Mouse (Mus musculus) retina, postnatal 1 day (tissue): Measurements from ENCODE around the gene Tmem86a.
A peak's percentile ranks its signal among the peaks of the same experiment; 100 is the strongest.

Source experiments
- DNase-seq: peaks from one replicate; pipeline ENCODE4 v3.0.0-alpha.2; 2012

Tmem86a gene

DNA sequence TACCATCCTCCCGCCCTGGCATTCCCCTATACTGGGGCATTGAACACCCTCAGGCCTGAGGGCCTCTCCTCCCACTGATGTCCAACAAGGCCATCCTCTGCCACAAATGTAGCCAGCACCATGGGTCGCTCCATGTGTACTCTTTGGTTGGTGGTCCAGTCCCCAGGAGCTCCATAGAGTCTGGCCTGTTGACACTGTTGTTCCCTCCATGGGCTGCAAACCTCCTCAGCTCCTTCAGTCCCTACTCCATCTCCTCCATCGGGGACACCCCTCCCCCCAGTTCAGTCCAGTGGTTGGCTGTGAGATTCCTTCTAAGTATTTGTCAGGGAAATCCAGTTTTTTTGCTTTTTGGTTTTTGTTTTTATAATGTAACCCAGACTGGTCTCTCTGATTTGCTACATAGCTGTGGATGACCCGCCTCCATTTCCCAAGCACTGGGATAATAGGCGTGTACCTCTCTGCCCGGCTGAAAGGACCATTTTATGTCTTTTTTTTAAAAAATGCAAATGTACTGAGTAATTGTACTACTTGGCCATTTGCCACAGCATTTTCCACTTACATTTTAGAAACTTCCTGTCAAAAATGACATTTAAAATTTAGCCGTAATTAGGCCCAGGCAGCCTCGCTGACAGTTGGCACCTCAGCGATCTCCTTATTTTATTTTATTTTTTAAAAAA lies 19.7 kb upstream of the Tmem86a start:
- DNase-seq, result no peak

DNA sequence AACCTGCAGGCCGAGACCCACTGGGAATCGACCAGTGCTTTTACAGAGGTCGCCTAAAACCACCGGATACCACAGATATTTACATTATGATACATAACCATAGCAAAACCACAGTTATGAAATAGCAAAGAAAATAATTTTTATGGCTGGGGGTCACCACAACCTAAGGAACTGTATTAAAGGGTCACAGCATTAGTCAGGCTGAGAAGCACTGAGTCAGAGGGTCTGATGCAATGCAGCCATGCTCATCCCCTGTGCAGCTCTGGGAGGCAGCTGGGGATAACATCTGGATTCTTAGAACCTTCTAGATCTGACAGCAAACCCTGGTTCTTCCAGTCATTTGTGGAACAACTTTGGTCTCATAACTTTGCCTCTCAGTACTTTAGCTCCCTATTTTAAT lies 19.0 kb upstream of the Tmem86a start:
- DNase-seq, result no peak

DNA sequence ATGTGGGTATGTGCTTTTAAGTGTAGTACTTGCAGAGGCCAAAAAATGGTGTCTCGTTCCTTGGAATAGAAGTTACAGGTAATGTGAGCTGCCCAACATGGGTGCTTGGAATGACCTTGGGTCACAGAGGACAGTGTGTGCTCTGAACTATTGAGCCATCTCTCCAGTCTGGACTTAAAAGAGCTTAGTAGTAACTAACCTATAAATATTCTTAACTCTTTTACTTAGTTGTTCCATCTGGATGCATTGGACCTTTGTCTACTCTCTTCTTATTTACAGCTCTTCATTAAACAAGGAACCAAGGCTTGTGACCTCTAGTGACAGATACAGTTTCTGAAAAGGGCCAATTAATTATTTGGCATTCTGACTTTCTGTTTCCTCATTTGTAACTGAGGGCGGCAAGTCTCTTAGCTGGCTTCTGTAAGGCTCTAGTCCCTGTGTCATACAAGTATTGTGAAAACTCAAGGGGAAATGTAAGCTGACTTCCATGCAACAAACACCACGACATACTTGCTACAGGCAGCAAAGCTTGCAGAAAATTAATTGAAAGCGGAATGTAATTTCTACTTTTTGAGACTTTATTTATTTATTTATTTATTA lies 15.5 kb upstream of the Tmem86a start:
- DNase-seq, result no peak

DNA sequence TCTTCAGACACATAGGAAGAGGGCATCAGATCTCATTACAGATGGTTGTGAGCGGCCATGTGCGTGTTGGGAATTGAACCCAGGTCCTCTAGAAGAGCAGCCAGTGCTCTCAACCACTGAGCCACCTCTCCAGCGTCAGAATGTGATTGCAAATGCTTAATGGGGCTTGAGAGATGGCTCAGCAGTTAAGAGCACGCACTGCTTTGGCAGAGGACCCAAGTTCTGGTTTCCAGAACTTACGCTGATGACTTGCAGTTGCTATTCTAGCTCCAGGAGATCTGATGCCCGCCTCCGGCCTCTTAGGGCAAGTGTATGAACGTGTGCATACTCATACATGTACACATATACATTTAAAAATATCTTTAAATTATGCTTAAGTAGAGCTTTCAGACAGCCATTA lies 15.0 kb upstream of the Tmem86a start:
- no peak for DNase-seq

DNA sequence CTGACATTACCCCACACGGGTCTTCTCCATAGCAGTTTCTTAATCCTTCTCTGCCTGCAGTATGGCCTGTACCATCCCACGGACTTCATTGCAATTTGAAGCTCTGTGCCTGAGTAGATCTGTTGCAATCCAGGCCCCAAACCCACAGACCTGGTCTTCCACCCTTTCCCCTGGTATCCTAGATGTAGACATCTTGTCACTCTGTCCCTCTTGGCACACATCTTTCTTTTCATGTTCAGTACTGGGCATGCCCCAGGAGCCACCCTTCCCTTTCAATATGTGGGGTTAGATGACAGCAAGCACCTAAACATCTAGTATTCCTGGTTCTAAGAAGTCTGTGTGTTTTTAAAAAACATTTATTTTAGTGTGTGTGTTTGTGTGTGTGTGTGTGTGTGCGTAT lies 8.7 kb upstream of the Tmem86a start:
- no peak for DNase-seq

DNA sequence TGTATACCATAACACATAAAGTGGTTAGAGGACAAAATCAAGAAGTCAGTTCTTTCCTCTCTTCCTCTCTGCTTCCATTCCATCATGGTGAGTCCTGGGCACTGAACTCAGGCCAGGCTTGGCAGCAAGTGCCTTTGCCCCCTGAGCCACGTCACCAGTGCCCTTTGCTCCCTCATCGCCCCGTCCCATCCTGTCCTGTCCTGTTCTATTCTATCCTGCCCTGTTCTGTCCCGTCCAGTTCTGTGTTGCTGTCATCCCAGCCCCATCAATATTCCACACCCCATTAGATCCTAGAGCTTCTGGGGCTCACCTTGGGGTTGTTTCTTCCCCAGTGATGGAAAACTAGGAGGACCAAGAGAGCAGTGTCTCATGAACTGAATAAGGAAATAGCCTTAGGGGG lies 8.3 kb upstream of the Tmem86a start:
- DNase-seq, result no peak

DNA sequence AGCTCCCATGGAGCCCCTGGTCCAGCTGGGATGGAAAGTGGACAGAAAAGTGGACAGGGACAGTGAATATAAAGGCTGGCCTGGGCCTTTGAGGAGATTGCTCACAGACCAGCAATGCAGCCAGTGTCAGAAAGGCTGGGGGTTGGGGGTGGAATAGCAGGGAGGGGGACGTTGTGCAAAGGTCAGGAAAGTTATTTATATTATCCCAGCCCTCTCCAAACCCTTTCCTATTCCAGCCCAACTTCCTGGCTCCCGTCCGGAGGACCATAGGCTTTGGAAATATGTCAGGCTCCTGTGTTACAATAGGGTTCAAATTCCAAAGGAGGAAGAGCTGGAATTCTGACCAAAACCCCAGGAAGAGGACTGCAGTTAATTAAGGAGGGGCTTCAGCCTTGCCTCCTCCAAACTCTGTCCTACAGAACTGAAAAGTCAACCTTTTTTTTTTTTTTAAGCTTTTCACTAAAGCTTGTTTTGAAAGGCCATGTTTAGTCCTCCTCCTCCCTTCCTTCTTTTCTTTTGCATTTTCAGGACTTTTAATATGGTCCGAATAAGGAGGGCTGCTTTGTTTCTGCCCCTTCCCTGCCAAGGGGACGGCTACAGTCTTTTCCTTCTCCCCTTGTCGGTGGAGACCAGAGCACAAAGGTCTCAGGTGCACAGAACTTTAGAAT lies 7.4 kb upstream of the Tmem86a start:
- DNase-seq, result no peak

DNA sequence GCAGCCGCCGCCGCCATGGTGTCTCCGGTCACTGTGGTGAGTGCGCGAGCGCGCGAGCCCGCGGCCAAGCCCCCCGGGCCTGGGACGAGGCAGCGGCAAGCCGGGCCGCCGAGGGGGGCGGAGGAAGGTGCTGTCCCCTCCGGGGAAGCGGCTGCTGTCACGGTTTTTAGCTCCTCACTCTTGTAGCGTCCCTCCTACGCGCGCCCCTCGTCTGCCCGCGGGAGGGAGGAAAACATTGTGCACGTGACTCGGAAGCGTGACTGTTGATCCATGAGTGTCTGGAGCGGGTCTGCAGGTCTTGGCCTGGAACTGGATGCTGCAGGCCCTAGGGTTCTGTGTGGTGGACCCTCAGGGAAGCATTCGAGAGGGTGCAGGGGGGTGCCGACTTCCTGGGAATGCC lies 365 bp downstream of the Tmem86a start:
- no peak for DNase-seq

DNA sequence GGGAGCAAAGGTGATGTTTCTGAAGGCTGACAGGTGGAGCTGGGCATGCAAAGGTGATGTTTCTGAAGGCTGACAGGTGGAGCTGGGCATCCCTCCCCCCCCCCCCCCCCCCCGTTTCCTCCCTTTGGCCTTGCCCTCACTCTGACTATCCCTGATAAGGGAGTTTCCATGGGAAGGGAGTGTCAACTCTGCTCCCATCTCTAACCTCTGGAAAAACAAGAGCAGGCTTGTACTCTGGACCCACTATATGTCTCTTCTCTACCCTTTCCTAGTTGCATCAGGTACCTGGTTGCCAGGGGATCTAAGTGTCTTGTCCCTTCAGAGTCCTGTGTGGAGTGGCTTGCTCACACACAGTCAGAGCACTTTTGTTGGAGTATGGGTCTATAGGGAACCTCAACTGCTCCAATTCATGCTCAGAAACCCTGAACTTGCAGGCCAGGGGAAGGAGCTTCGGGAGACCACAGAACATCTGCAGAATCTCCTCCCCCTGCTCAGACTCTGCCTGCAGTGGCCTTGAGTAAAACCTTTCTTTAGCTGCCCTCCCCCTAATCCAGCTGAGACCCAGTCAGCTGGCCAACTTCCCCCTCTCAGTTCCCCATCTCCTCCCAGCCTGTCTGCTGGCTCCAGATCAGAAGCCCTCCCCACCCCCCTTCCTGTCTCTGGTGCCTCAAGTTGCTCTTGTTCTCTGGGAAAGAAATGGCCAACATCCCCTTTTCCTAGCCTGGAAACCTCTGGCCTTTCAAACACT lies 1.2 kb downstream of the Tmem86a start:
- DNase-seq, result peak; percentile 73

DNA sequence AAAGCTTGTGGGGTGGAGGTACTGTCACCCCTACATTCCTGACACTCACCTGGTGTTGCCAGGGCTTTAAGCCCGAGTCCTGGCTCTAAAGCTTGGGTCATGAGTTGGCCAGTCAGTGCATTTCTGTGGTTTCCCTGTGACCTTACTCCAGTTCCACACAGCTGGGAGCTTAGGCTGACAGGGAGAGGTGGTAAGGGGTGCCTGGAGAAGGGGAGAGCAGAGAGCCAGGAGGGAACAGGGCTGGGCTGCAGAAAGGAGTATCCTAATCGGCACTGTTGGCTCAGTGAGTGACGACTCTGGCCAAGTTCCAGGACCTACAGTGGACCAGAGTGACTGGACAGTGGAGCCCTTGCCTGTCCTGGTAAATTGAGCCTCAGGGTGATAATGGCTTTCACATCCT lies 1.9 kb downstream of the Tmem86a start:
- DNase-seq, result no peak

DNA sequence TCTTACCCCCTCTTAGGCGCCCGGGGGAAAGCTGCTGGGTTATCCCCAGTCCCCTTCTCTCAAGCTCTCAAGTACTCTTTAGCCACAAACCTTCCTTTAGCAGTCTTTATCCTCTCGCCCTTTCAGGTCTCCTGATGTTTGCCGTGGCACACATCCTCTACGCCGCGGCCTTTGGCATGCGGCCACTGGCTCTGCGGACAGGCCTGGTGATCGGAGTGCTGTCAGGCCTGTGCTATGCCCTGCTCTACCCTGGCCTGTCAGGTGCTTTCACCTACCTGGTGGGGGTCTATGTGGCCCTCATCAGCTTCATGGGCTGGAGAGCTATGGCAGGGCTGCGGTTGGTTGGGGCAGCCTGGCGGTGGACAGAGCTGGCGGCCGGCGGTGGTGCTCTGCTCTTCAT lies 2.9 kb downstream of the Tmem86a start:
- no peak for DNase-seq

DNA sequence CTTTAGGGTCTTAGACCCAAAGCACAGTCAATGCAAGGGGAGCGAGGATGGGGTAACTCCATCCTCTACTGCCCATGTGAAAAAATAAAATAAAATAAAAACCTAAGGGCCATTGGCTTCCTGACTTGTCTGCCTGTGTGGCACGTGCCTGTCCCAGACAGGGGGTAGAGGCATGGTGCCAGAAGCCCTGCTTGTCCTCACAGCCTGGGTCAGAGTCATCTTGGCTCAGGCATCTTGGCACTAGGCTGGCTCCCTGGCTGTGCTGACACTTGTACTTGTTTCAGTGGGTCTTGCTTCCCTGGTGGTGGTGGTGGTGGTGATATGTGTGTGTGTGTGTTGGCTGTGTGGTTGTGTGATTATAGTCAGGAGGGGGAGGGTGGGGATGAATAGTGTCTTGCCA lies 4.3 kb downstream of the Tmem86a start:
- no peak for DNase-seq

DNA sequence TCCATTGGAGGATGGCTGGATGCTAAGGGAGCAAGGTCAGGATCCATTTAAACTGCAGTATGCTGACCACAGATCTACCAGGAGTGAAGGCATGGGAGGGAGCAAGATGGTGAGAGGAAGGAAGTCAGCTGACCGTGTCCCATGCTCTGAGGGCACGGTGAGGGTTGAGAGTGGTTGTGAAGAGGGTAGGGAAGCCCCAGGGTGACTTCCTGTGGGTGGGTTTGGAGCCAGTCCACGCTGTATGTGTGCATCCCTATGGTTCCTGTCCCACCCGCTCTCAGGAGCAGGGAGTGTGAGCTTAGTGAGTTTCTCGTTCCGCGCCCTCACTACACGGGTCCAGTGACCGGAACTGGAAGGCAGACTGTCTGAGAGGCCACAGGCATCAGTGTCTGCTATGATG lies 5.3 kb downstream of the Tmem86a start:
- no peak for DNase-seq

DNA sequence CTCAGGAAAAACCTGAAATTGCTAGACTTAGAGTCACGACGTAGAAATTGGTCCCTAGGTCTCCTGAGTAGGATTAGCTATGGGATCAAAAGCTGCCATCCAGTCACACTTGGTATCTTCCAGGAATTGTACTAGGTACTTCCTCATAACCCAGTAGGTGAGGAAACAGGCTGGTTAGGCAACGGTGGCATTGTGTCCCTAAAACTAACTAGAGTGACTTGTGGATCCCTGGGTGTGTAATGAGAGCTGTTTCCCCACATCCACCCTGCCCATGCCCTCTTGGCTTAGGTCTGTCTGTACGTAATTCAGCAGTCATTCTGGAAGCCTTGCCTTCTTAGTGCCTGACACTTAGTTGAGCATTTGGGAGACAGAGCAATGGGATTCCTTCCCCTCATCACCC lies 5.9 kb downstream of the Tmem86a start:
- no peak for DNase-seq

DNA sequence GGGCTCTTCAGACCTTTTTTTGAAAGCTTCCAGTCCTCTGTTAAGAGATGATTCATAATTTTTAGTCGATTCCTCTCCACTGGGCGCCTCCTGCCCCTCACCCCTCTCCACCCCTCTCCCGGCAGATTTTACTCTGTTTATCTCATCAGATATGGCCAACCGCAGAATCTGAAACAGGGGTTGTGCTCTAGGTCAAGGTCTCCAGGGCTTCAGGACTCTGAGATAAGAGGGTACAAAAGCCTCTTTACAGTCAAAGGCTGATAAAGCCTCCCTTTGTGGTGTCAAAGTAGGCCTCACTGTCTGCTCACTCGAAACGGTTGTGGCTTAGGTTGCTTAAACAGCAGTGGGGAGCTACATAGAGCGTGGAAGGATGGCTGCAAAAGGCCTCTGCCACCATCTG lies 8.9 kb downstream of the Tmem86a start:
- DNase-seq, result no peak

DNA sequence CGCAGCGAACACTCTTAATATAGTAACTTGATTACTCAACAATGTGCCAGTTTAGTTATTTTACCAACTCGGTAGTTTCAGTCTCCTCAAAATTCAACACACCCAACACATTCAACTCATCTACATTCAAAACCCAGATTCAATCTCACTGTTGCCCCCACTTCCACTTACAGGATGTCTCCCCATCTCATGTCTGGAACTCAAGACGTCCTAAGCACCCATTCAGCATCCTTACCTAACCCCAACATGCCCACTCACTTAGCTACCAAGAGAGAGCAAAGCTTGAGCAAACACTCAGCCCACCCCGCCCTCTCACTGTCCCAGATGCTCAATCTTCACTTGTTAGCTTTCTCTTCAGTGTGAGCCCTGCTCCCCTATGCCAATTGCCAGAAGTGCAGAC lies 11.2 kb downstream of the Tmem86a start:
- no peak for DNase-seq

DNA sequence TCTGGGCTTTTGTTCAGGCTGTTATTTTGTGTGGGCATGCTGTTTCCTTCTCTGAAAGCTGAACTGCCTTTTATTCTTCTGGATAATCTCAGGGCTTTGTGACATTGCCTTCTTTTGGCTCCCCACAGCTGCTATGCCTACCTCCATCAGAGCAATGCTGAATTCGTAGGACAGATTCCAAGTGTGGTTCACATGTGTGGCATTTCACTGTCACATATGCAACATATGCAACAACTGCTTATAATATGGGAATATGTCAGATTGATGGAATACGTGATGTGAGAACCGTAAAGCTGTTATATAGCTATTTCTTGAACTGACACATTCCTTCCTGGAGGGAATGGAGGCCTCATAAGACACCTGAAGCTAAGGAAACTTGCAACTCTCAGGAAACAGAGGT lies 16.5 kb downstream of the Tmem86a start:
- DNase-seq, result no peak

DNA sequence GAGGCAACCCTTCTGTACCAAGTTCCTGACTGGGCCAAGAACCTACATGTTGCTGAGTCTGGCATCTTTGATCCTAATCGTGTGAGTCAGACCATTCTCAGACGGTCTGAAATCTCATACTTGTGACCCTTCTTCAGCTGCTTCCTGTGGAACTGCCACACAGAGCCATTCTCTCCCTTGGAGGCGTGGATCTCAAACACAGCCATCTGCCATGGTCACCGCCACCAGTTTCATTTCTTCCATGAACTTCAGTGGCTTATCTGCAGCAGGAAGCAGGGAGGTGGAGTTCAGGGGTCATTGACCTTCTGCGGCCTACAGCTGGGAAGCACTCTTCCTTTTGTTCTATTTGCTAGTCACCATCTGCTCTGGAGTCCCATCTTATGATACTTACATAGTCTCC lies 17.5 kb downstream of the Tmem86a start:
- no peak for DNase-seq

DNA sequence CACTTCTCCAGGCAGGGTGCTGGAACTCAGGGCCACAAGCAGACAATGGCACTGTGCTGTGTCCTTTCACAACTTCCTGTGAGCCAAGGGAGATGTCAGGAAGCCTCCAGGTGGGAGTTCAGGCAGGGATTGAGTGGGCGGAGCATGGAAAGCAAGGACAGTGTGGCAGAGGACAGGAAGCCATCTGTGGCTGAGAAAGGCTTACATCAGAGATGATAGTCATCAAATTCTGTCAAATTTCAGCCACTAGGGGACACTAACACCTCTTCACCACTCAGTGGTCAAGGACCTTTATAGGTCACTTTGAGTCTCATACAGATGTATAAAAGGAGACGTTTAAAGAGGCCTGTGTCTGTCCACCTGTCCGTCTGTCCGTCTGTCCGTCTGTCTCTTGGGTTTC lies 22.1 kb downstream of the Tmem86a start:
- DNase-seq, result peak; percentile 25

DNA sequence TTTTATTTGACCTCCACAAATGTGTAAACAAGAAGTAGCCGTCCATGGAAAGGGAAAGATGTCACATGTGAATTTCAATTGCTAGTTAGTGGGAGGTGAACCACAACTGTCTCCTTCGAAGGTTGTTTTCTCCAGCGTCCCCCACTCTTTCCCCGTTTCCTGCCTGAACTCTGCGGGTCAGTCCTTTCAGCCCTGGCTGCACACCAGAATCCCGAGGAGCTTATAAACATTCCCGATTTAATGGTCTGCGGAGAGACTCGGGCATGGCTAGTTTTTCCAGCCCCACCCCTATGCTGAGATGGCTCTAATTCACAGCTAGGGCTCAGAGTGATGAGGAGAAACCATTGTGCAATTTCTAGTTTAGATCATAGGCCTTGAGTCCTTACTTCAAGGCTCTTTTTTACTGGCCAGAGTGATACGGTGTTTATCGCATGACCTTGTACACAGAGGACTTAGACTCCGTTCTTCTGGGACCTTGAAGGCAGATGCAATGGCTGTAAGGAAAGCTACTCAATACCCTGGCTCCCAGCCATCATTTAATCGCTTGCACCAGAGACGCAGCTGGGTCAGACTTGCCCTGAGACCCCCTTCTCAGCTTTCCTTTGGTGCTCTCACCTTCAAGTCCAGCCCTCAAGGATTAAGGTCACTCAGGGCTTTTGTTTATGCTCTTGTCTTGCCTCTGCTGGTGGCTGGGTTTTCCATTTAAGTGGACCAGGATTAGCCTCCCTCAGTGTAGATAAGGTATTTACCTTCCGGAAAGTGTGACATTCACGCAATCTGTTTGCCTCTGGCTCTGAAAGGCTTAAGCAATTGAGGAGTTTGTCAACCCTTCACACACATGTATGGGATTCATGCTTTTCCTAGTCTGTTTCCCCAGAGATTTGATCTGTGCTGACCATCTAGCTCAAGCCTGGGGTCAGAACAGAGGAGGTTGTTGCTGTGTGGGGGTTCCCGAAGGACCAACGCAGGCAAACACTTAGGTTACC lies 23.4 kb downstream of the Tmem86a start:
- DNase-seq, result peak; percentile 80

DNA sequence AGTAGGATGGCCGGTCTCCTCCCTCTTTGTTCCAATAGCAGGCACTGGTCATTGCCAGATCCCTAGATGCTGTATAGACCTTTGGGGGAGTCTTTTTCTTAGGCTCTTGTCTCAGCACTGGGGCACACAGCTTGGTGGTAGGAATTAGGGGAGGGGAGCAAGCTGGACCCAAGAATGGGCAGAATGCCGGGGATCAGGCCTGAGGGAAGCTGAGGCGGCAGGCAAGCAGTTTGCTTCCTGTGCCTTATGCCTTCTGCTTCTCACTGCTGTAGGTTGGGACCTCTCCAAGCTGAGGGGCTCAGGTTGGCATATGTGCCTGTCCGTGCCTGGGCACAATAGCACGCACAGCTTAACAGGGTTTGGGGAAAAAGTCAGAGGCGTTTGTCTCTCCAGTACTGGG lies 25.8 kb downstream of the Tmem86a start:
- no peak for DNase-seq

DNA sequence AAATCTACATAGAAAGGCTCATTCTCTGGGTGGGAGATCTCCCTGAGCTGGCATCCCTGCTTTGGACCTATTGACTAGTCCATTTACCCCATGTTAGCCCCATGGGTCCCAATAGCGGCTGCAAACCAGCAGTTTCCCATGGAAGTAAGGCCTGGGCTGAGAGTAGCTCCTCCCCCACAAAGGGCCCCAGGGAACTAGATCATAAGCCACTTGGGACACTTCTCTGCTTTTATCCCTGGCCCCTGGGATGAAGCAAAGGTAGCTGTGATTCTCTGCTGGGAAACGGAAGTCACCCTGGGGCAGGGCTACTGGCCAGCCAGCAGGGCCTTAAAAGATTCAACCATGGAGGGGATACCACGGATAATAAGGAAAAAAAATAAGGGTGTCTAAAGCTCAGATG lies 26.3 kb downstream of the Tmem86a start:
- DNase-seq, result no peak

DNA sequence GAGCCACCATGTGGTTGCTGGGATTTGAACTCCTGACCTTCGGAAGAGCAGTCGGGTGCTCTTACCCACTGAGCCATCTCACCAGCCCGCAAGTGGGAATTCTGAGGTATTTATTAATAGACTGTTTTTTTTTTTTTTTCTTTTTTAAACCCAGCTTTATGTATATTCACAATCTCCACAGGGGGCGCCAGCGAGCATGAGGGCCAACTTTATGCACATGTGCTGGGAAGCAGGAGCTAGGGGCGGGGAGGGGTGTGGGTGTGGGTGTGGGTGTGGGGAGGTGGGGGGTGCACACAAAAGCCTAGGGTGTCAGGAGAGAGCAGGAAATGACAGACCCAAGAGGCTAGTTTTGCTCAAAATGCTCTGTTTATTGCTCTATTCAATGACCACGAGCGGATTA lies 27.1 kb downstream of the Tmem86a start:
- peak; percentile 65 for DNase-seq
